Mouse (Mus musculus) liver, postnatal 0 days (tissue): ENCODE results near the gene C1d.

Source experiments
- CTCF ChIP-seq: sonication (generic); IDR thresholded peaks from 2 replicates; pipeline ENCODE4 v1.5.1; 2016; ENCODE audit warnings: antibody characterized with exemption, low read depth
- EP300 ChIP-seq: IDR thresholded peaks from 2 replicates; pipeline ENCODE4 v1.6.1; 2016; ENCODE audit warnings: antibody characterized with exemption, low read depth, mild to moderate bottlenecking

DNA sequence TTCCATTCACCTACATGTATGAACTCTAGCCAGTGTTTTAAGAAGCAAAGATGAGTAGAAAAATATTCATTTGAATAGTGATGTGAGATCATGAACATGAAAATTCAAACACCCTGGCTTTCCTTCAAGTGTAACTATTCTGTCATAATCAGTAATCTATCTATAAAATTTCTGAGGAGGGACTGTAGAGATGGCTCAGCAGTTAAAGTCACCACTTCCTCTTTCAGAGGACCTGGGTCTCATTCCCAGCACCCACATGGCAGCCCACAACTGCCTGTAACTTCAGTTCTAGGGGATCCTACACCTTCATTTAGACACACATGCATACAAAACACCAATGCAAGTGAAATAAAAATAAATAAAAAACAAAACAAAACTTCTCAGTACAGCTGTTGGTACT is 8.7 kb upstream of the C1d start:
- no peak for TF ChIP-seq EP300
- TF ChIP-seq CTCF, result no peak
